Mouse (Mus musculus) B cell, adult 2 months (primary cell): Measurements from ENCODE around the gene Steap3.

Experiments
- DNase-seq, 2 experiments: peaks; one replicate each; pipeline ENCODE4 v3.0.0; 2022

Gene Steap3

GRCm38 (mm10) chr1:120145527-120146216, 126.8 kb downstream of the Steap3 start:
- DNase-seq = peak; percentile 13 to 24

- DNase-seq = no peak
Measured at GRCm38 (mm10) chr1:120142551-120142950, 130.0 kb downstream of the Steap3 start.
